Mouse (Mus musculus): ENCODE data around the gene Fry. TPM values are rescaled to one million over a fixed set of nuclear protein-coding genes. Genes with fewer than 3 reads are reported as not detected.

The Fry gene
- polyA plus RNA-seq, 1 experiment from 2014 or later = 15.2 TPM

DNA sequence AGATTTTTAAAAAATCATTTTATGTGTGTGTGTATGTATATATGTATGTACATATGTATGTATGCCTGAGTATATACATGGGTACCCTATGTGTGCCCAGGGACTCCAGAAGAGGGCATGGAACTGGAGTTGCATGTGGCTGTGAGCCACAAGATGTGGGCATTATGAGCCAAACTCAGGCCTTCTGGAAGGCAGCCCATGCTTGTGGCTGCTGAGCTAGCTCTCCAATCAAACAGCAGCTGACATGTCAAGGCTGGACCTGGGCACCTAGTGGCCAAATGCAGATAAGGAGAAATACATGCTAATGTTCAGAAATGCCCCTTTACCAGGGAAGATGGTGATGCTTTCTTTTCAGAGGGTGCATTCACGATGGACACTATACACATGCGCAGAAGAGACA, 213.4 kb downstream of the Fry start:
- H3K36me3 ChIP-seq (ENCODE audit: control insufficient read depth, insufficient read depth, low read length) = no peaks in the 10 kb centered on the region
- 68% methylated on average over 2 of the region's 2 CpGs for WGBS

DNA sequence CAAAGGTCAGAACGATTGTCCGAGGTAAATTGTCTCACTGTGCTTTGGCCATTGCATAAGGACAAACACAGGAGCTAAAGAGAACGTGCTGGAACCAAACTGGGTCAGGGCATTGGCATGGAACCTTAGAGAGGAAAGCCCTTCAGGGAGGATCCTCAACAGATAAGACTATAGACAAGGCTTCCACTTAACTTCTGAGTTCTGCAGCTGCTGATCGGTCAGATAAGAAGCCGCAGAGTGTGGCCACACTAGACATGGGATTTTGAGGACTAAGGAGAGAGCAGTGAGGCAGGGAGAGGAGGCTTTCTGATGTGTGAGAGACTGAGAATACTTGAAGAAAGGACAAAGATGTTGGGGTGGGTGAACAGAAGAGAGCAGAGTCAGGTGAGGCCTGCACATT, 214.4 kb downstream of the Fry start:
- ATAC-seq (ENCODE audit: insufficient number of reproducible peaks, insufficient read depth, low FRiP score, low read depth) = no peak

More for the DNA sequence above, 213.4 kb downstream of the Fry start:
- H3K4me1 ChIP-seq (ENCODE audit: control insufficient read depth, insufficient read depth, low read length) = no peaks in the 10 kb centered on the region
- no peak overlapping the region for H3K4me3 ChIP-seq (ENCODE audit: low read depth, low read length)
- no peak overlapping the region for H3K27ac ChIP-seq (ENCODE audit: low read length)
- no peak for ATAC-seq (ENCODE audit: insufficient number of reproducible peaks, insufficient read depth, low FRiP score, low read depth)
- no peaks in the 10 kb centered on the region for H3K9me3 ChIP-seq (ENCODE audit: control insufficient read depth, low read depth, low read length)
- no peaks in the 10 kb centered on the region for H3K27me3 ChIP-seq (ENCODE audit: control insufficient read depth, insufficient read depth, low read length)
- no peak overlapping the region for H3K4me2 ChIP-seq (replicated peaks; ENCODE audit: low read depth, low read length)
- H3K9ac ChIP-seq (replicated peaks; ENCODE audit: low read depth, low read length) = no peak overlapping the region

DNA sequence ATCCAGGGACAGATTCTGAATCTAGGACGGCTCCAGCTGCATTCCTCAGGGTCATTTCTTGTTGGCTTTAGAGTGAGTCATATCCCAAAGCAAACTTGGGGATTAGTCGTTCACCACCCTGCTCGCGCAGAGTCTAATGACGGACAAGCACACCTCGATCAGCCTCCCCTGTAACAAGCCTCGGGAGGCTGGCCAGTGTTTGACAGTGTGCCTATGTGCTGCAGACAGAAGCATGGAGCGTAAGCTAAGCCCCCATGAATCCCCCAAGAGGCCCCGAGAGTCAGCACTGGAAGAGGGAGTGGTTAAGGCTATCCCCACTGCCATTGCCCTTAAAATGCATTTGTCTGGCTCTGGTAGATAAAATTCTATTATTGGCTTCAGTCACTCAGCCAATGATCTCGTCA, 214.9 kb downstream of the Fry start:
- Histone ChIP-seq H3K9me3 (ENCODE audit: control insufficient read depth, low read depth, low read length) (no peaks in the 10 kb centered on the region), H3K27ac (ENCODE audit: low read length) (peak overlapping the region; percentile 35; the same call in 1 of the 2 replicates), H3K4me1 (ENCODE audit: control insufficient read depth, insufficient read depth, low read length) (no peaks in the 10 kb centered on the region), H3K4me2 (replicated peaks; ENCODE audit: low read depth, low read length) (no peak overlapping the region), H3K9ac (replicated peaks; ENCODE audit: low read depth, low read length) (no peak overlapping the region), H3K4me3 (ENCODE audit: low read depth, low read length) (no peak overlapping the region), H3K36me3 (ENCODE audit: control insufficient read depth, insufficient read depth, low read length) (no peaks in the 10 kb centered on the region), H3K27me3 (ENCODE audit: control insufficient read depth, insufficient read depth, low read length) (no peaks in the 10 kb centered on the region)
- ATAC-seq (ENCODE audit: insufficient number of reproducible peaks, insufficient read depth, low FRiP score, low read depth) = peak; percentile 82
- 44% methylated on average over 10 of the region's 10 CpGs for WGBS

More for the DNA sequence above, 214.4 kb downstream of the Fry start:
- 54% methylated on average over 5 of the region's 5 CpGs for WGBS
- no peak overlapping the region for H3K4me2 ChIP-seq (replicated peaks; ENCODE audit: low read depth, low read length)
- H3K4me3 ChIP-seq (ENCODE audit: low read depth, low read length) = no peak overlapping the region
- H3K27ac ChIP-seq (ENCODE audit: low read length) = peak overlapping the region; percentile 55; the same call in 1 of the 2 replicates
- no peaks in the 10 kb centered on the region for H3K4me1 ChIP-seq (ENCODE audit: control insufficient read depth, insufficient read depth, low read length)
- no peaks in the 10 kb centered on the region for H3K27me3 ChIP-seq (ENCODE audit: control insufficient read depth, insufficient read depth, low read length)
- no peaks in the 10 kb centered on the region for H3K36me3 ChIP-seq (ENCODE audit: control insufficient read depth, insufficient read depth, low read length)
- no peak overlapping the region for H3K9ac ChIP-seq (replicated peaks; ENCODE audit: low read depth, low read length)
- H3K9me3 ChIP-seq (ENCODE audit: control insufficient read depth, low read depth, low read length) = no peaks in the 10 kb centered on the region

DNA sequence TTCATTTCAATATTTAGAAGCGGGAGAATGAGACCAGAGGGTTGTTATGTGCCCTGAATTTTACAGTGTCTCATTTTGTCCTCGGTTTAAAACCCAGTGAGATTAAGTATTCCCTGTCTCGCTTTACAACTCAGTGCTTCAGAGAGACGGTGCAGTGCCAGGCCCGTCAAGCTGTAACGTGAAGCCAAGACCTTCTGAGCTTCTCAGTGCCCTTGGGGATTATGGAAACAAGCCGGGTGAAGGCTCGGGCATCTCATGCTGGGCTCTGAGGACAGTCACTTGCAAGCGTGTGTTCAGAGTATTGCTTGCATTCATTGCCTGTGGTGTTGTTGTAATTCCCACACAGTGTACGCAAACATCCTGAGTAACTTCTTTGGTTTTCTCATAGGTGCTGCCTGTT, 218.0 kb downstream of the Fry start:
- no peak overlapping the region; the same call in 1 of the 2 replicates for H3K27ac ChIP-seq (ENCODE audit: low read length)
- no peaks in the 10 kb centered on the region for H3K9me3 ChIP-seq (ENCODE audit: control insufficient read depth, low read depth, low read length)
- no peak overlapping the region for H3K9ac ChIP-seq (replicated peaks; ENCODE audit: low read depth, low read length)
- no peak for ATAC-seq (ENCODE audit: insufficient number of reproducible peaks, insufficient read depth, low FRiP score, low read depth)
- H3K36me3 ChIP-seq (ENCODE audit: control insufficient read depth, insufficient read depth, low read length) = no peaks in the 10 kb centered on the region
- H3K27me3 ChIP-seq (ENCODE audit: control insufficient read depth, insufficient read depth, low read length) = no peaks in the 10 kb centered on the region
- no peak overlapping the region for H3K4me3 ChIP-seq (ENCODE audit: low read depth, low read length)
- H3K4me1 ChIP-seq (ENCODE audit: control insufficient read depth, insufficient read depth, low read length) = no peaks in the 10 kb centered on the region; the same call in 1 of the 2 replicates
- H3K4me2 ChIP-seq (replicated peaks; ENCODE audit: low read depth, low read length) = no peak overlapping the region
- WGBS = 68% methylated on average over 10 of the region's 10 CpGs

DNA sequence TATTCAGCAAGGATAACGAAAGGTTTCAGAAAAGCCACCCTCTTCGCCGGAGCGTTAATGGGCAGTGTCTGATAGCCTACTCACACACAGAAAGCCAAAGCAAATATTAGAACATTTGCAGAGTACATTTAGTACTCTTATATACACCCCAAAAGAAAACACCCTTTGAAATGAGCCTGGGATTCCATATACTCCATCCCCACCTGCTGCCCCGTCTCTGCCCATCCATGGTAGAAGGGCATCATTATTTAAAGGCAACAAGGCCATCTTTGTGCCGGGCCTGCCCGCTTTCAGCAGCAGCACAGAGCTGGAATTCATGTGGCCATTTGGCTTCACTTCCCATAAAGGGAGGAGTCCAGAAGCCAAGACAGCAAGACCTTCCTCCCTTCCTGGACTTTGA, 219.3 kb downstream of the Fry start:
- peak; percentile 76 for ATAC-seq (ENCODE audit: insufficient number of reproducible peaks, insufficient read depth, low FRiP score, low read depth)
- WGBS = 68% methylated on average over 7 of the region's 7 CpGs
- H3K27ac ChIP-seq (ENCODE audit: low read length) = peak overlapping the region; percentile 3; the same call in 1 of the 2 replicates

DNA sequence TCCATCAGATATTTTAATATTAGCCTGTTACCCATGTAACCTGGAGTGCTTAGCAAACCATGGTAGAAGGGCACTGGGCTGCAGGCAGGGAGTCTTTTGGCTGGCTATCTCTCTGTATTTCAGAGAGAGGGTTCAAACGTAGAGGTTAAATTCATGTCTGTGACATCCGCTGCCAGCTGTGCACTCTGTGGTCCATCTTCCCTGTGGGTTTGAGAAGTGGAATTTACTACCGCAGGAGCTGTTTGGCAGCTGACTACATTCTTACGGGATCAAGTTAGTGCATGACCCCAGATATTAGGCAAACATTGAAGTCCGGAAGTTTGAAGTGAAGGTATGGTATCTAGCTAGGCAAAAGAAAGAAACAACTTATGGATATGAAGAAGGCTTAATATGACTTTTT, 222.5 kb downstream of the Fry start:
- ATAC-seq (ENCODE audit: insufficient number of reproducible peaks, insufficient read depth, low FRiP score, low read depth) = no peak
- H3K9ac ChIP-seq (replicated peaks; ENCODE audit: low read depth, low read length) = no peak overlapping the region
- no peak overlapping the region for H3K27ac ChIP-seq (ENCODE audit: low read length)
- no peaks in the 10 kb centered on the region for H3K36me3 ChIP-seq (ENCODE audit: control insufficient read depth, insufficient read depth, low read length)
- WGBS = 23% methylated on average over 5 of the region's 5 CpGs
- no peaks in the 10 kb centered on the region for H3K27me3 ChIP-seq (ENCODE audit: control insufficient read depth, insufficient read depth, low read length)
- no peak overlapping the region for H3K4me2 ChIP-seq (replicated peaks; ENCODE audit: low read depth, low read length)
- no peaks in the 10 kb centered on the region; the same call in 1 of the 2 replicates for H3K4me1 ChIP-seq (ENCODE audit: control insufficient read depth, insufficient read depth, low read length)
- no peaks in the 10 kb centered on the region for H3K9me3 ChIP-seq (ENCODE audit: control insufficient read depth, low read depth, low read length)
- no peak overlapping the region for H3K4me3 ChIP-seq (ENCODE audit: low read depth, low read length)

More for the DNA sequence above, 219.3 kb downstream of the Fry start:
- Histone ChIP-seq H3K9ac (replicated peaks; ENCODE audit: low read depth, low read length) (no peak overlapping the region), H3K4me1 (ENCODE audit: control insufficient read depth, insufficient read depth, low read length) (no peaks in the 10 kb centered on the region; the same call in 1 of the 2 replicates), H3K27me3 (ENCODE audit: control insufficient read depth, insufficient read depth, low read length) (no peaks in the 10 kb centered on the region), H3K36me3 (ENCODE audit: control insufficient read depth, insufficient read depth, low read length) (no peaks in the 10 kb centered on the region), H3K4me3 (ENCODE audit: low read depth, low read length) (no peak overlapping the region), H3K9me3 (ENCODE audit: control insufficient read depth, low read depth, low read length) (no peaks in the 10 kb centered on the region), H3K4me2 (replicated peaks; ENCODE audit: low read depth, low read length) (no peak overlapping the region)

DNA sequence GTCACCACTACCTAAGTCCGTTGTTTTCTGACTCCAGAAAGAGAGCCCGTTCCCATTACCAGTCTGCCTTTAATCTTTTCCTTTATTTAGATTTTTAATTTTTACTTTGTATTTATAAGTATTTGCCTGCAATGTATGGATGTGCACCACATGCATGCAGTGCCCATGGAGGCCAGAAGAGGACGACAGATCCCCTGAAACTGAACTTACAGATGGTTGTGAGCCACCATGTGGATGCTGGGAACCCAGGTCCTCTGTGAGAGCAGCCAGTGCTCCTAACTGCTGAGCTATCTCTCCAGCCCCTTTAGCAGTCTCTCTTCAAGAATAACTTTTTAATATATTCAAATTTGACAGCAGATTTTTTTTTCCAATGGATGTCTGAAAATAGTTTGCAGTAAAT, 223.7 kb downstream of the Fry start:
- Histone ChIP-seq H3K27me3 (ENCODE audit: control insufficient read depth, insufficient read depth, low read length) (no peaks in the 10 kb centered on the region), H3K4me3 (ENCODE audit: low read depth, low read length) (no peak overlapping the region), H3K4me2 (replicated peaks; ENCODE audit: low read depth, low read length) (no peak overlapping the region), H3K9me3 (ENCODE audit: control insufficient read depth, low read depth, low read length) (peaks cover 3% of the 10 kb centered on the region; the same call in 1 of the 2 replicates), H3K36me3 (ENCODE audit: control insufficient read depth, insufficient read depth, low read length) (no peaks in the 10 kb centered on the region), H3K9ac (replicated peaks; ENCODE audit: low read depth, low read length) (no peak overlapping the region), H3K4me1 (ENCODE audit: control insufficient read depth, insufficient read depth, low read length) (no peaks in the 10 kb centered on the region; the same call in 1 of the 2 replicates), H3K27ac (ENCODE audit: low read length) (no peak overlapping the region)
- ATAC-seq (ENCODE audit: insufficient number of reproducible peaks, insufficient read depth, low FRiP score, low read depth) = no peak
- 87% methylated on average over 3 of the region's 3 CpGs for WGBS

DNA sequence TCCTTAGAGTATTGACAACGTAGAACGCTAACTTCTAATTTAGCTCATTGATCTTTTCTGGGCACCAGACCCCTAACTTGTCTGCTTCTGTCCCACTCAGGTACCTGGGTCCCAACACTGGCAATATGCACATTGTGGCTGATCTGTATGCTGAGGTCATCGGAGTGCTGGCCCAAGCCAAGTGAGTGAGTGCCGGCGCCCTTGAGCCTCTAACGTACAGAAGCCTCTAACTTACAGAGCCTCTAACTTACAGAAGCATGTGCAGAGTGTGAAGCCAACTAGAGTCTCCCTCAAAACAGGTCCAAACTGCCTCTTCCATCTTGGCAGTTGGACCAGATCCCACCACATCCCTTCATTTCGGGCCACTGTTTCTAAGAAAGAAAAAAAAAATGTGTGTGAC, 227.5 kb downstream of the Fry start:
- WGBS = 88% methylated on average over 7 of the region's 7 CpGs

DNA sequence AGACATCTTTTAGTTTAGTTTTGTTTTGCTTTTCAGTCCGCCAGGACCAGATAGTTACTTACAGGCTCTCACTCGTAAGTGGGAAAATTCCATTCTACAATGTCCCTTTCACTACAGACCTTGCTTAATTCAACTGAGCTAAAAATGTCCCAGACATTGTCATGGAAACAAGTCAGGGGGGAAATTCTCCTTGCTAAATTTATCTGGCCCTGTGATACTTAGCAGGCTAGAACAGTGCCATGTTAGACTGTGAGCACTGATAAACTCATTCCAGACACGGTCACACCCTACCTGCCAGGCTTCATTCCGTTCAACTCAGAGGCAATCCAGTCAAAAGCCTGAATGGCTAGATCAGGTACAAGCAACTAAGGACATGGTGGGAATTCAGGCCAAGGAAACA, 227.9 kb downstream of the Fry start:
- Histone ChIP-seq H3K4me2 (replicated peaks; ENCODE audit: low read depth, low read length) (no peak overlapping the region), H3K9me3 (ENCODE audit: control insufficient read depth, low read depth, low read length) (peaks cover 4% of the 10 kb centered on the region; the same call in 1 of the 2 replicates), H3K9ac (replicated peaks; ENCODE audit: low read depth, low read length) (no peak overlapping the region), H3K27ac (ENCODE audit: low read length) (no peak overlapping the region), H3K4me1 (ENCODE audit: control insufficient read depth, insufficient read depth, low read length) (no peaks in the 10 kb centered on the region), H3K27me3 (ENCODE audit: control insufficient read depth, insufficient read depth, low read length) (no peaks in the 10 kb centered on the region), H3K4me3 (ENCODE audit: low read depth, low read length) (no peak overlapping the region), H3K36me3 (ENCODE audit: control insufficient read depth, insufficient read depth, low read length) (no peaks in the 10 kb centered on the region)
- no peak for ATAC-seq (ENCODE audit: insufficient number of reproducible peaks, insufficient read depth, low FRiP score, low read depth)
- WGBS = 57% methylated on average over 4 of the region's 4 CpGs

More for the DNA sequence above, 227.5 kb downstream of the Fry start:
- Histone ChIP-seq H3K9ac (replicated peaks; ENCODE audit: low read depth, low read length) (no peak overlapping the region), H3K36me3 (ENCODE audit: control insufficient read depth, insufficient read depth, low read length) (no peaks in the 10 kb centered on the region), H3K9me3 (ENCODE audit: control insufficient read depth, low read depth, low read length) (peaks cover 4% of the 10 kb centered on the region; the same call in 1 of the 2 replicates), H3K4me3 (ENCODE audit: low read depth, low read length) (no peak overlapping the region), H3K4me1 (ENCODE audit: control insufficient read depth, insufficient read depth, low read length) (no peaks in the 10 kb centered on the region; the same call in 1 of the 2 replicates), H3K27ac (ENCODE audit: low read length) (no peak overlapping the region), H3K27me3 (ENCODE audit: control insufficient read depth, insufficient read depth, low read length) (no peaks in the 10 kb centered on the region), H3K4me2 (replicated peaks; ENCODE audit: low read depth, low read length) (no peak overlapping the region)
- no peak for ATAC-seq (ENCODE audit: insufficient number of reproducible peaks, insufficient read depth, low FRiP score, low read depth)

Measured in stomach, embryonic 14.5 days (tissue).